Mouse (Mus musculus) myocyte (in vitro differentiated cells): ENCODE measurements around the gene Hdac9.

Experiments
- MAX ChIP-seq: IDR thresholded peaks from one replicate; pipeline ENCODE4 v1.6.1; 2011; ENCODE audit warnings: low read depth, mild to moderate bottlenecking, control low read depth
- MYOD1 ChIP-seq, 3 experiments: IDR thresholded peaks; one replicate each; pipeline ENCODE4 v1.6.1; 2011; ENCODE audit warnings: control low read depth in 2 of 3, low read depth in 2 of 3, mild to moderate bottlenecking in 2 of 3, moderate library complexity in 1 of 3; ENCODE audit not compliant: insufficient read length in 2 of 3, control insufficient read depth in 1 of 3
- POLR2A ChIP-seq: IDR thresholded peaks from one replicate; pipeline ENCODE4 v1.6.1; 2011; ENCODE audit warnings: low read depth, mild to moderate bottlenecking, control low read depth, moderate library complexity; ENCODE audit not compliant: insufficient read length
- POLR2AphosphoS2 ChIP-seq: IDR thresholded peaks from one replicate; pipeline ENCODE4 v1.6.1; 2011; ENCODE audit warnings: low read depth, control low read depth; ENCODE audit not compliant: insufficient read length
- REST ChIP-seq: IDR thresholded peaks from one replicate; pipeline ENCODE4 v1.6.1; 2011; ENCODE audit warnings: mild to moderate bottlenecking, control low read depth, moderate library complexity; ENCODE audit not compliant: insufficient read depth, insufficient read length
- TCF12 ChIP-seq: IDR thresholded peaks from one replicate; pipeline ENCODE4 v1.6.1; 2011; ENCODE audit warnings: mild to moderate bottlenecking, control low read depth; ENCODE audit not compliant: poor library complexity, insufficient read depth, severe bottlenecking
- TCF3 ChIP-seq: IDR thresholded peaks from one replicate; pipeline ENCODE4 v1.6.1; 2011; ENCODE audit warnings: low read depth, control low read depth; ENCODE audit not compliant: insufficient read length

DNA sequence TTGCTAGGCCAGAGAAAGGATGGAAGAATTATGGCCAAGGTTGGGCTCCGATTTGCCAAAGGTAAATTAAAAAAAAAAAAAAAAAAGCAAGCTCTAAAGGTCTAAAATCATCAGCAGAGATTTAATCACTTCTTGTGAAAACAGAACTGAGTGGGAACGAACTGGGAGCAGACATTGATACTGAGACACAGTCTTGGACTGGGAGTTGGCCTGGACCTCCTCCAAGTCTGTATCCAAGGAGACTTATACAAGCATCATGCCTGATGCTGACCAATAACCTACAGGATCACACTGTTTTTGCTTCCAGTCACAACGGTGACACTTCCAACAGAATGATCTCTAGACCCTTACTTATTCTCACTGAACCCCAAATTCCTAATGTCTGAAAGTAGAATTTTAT lies 298.6 kb downstream of the Hdac9 start:
- no peak for TF ChIP-seq REST
- TF ChIP-seq TCF12 = no peak
- no peak for TF ChIP-seq POLR2AphosphoS2
- TF ChIP-seq MYOD1 (IDR thresholded peaks at IDR 0.05; ENCODE audit: control insufficient read depth in 1 of 3, insufficient read length in 2 of 3, low read depth in 2 of 3) = no peak
- TF ChIP-seq POLR2A = no peak
- TF ChIP-seq TCF3 = no peak
- TF ChIP-seq MAX = no peak
